Mouse (Mus musculus): ENCODE measurements around the gene Il16.

The Il16 gene

DNA sequence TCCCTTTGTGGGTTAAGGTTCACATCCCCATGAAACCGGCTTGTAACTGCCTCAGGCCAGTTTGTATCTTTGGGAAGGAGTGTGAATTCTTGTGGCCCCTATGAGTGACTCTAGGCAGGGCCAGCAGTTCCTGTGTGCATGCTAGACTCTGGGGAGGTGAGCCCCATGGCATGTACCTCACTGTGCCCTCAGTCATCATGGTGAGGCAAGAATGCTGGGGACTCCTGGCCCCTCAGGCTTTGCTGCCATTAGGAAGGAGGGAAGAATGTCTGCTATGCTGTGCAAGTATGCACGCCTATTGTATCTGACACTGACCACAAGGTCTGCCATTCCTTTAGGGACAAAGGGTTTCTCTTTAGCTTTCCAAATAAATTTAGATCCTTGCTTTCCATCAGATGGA, 104.4 kb downstream of the Il16 start:
- no peak for DNase-seq

DNA sequence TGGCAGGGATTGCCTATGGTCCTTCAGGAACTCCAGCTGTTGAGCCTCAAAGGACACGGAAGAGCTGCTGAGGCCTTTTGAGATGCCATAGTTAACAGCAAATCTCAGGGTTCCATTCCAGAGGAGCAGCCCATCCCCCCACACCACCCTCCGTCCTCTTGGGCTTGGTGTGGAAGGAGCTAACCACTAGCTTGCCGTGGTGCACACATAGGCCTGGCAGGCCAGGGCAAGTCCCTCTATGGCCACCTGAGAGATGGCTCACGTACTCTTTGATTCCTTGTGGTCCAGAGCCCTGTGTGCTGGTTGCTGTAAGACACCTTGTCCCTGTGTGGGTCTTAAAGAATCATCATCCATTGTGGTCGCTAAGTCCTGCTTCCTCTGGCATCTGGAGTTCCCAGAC, 104.9 kb downstream of the Il16 start:
- DNase-seq = no peak

DNA sequence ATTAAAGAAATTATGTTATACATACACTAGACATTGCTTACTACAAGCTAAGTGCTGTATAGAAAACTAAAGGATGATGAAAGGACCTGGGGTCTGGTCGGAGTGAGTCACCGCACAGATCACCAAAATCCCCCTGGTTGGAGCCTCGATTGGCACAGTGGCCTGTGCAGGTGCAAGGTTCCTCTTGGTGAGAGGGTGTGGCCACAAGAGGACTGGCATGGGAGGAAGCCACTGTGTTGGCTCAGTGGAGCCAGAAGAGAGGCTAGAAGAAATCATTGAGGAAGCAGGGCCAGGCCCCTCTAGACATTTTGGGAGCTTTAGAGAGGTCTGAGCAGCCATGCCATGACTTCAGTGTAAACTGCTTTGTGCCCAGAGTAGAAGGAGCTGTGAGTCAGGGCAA, 106.4 kb downstream of the Il16 start:
- DNase-seq = no peak

DNA sequence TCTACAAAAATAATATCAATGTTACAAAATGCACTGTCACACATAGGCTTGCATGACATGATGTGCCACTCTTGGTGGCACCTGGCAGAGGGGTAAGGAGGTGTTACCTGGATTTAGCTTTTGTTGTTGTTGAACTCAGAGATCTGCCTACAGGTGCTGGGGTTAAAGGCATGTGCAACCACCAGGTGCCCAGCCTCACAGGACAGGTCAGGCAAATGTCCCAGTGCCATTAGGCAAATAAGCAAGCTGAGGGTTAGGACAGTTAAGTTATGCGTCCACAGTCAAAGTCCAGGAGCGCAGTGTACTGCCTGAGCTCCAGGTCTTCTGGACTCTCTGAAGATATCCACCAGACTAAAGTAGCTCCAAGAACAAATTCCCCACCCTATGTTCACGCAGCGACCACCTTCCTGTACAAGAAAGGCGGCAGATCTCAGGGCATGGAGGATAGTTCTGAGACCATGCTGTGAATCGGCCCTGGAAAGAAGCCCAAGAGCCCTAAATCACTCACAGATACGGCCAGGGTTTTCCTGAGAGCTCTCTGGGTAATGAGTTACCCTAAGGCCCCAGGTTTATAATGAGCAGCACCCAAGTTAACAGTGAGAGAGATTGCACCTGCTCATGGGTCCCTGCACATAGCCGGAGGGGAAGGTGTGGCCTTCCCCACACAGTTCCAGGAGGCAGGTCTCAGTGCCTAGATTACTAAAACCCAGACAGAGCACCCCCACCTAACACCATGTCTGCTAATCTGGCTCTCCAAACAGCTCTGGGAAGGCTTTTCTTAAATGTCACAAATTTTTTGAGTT, 107.5 kb downstream of the Il16 start:
- no peak for DNase-seq

DNA sequence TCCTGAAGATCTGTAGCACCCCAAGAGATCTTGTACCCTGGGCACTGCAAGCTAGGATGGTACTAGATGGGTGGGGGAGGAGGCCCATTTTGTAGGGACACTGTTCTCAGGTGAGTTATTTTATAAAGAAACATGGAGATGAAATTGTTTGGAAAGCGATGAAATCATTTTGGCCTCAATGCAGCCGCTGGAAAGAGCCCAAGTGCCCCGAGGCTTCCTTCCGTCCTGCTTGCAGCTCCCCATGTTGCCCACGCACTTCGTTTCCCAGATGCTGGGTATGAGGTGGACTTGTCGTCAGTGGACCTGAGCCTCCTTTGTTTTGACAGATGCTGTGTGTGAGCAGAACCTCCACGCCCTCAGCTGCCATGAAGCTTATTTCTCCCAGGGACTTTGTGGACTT, 109.1 kb downstream of the Il16 start:
- DNase-seq = peak in 1 of 2 experiments; percentile 62

DNA sequence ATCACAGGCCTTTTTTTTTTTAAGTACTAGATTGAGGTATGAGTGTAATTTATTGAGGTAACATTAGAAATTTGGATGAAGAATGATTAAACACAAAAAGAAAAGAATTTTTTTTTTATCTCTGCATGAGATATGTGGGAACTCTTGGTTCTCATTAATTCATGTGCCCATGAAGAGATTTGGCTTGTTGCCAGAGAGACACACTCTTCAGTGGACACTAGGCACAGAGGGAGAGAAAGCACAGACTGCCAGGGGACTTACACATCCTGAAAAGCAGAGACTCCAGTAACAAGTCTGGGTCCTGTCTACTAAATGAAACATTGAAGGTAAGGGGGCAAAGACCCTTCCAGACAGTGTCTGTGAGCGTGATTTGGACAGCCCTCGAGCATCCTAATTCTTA, 109.8 kb downstream of the Il16 start:
- DNase-seq = peak; percentile 48 to 69

DNA sequence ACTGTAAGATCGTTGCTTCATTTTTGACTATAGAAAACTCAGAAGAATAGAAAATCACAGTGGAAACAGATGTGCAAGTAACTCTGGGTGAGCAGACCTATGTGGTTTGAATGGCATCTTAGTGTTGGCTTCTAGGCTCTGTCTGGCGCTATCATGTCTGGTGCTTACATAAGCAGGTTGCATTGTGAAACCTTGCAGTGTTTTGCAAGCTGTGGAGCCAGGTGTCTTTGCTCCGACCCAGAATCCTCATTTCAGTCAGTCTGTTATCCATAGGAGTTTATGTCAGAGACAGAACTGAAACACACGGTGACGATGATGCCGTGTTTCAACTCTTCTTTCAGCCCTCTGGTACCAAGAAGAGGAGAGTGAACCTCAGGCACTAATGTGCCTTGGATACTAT, 111.7 kb downstream of the Il16 start:
- no peak for DNase-seq

DNA sequence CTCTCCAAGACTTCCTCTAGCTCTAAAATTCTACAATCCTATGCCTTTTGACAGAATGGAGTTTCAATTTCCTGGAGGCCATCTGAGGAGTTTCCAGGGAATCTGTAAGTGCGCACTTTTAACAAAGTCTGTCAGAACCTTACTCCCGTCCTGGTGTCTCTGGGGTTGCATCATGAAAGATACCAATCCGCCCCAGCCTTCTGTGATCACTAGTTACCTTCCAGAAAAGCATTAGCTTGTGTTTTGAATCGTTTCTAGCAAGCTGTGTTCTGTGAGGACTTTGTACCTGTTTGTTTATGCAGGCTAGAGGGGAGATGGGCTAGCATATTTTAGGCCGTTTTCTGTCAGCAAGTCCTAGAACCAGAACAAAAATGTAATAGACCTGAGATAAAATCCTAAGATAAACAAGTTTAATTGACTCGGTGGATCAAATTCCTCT, 112.8 kb downstream of the Il16 start:
- no peak for DNase-seq

DNA sequence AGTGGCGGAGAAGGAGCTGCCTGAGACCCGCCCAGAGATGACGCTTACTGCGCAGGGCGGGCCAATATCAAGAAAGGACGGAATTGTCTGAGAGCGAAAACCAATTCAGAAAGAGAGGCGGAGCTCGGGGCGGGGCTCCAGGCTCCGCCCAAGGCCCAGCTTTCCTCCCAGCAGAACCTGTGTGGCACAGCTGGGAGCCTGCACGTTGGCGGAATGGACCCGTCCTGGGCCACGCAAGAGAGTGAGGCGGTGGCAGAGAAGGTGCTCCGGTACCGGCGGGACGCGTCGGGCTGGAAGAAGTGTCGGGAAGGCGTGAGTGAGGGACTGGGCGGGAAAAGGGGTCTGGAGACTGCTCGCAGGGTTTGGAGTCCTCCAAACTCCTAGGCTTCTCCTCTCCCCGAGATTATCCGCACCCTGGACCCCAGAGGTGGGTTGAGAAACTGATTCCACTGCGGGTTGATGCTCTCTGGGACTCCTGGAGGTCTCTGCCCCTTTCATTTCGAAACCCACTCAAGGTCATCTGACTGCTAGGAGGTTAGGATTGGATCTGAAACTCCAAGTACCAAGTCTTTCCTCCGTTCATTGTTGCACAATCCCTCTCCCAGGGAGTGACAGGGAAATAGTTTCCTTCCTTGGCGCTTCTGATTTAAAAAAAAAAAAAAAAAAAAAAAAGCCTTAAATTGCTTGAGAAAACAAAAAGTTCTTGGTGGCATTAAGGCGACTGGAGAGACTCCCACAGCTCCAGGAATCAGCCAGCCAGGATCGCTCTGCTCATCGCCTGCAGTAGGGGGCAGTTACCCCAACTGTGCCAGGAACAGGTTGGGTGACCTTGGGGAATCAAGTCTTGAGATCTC, 113.5 kb downstream of the Il16 start, which contains the start of gene Stard5:
TSS of gene Stard5 (plus strand) at position 132 of the 854 bp plus-strand sequence.
- peak; percentile 90 to 93 for DNase-seq

DNA sequence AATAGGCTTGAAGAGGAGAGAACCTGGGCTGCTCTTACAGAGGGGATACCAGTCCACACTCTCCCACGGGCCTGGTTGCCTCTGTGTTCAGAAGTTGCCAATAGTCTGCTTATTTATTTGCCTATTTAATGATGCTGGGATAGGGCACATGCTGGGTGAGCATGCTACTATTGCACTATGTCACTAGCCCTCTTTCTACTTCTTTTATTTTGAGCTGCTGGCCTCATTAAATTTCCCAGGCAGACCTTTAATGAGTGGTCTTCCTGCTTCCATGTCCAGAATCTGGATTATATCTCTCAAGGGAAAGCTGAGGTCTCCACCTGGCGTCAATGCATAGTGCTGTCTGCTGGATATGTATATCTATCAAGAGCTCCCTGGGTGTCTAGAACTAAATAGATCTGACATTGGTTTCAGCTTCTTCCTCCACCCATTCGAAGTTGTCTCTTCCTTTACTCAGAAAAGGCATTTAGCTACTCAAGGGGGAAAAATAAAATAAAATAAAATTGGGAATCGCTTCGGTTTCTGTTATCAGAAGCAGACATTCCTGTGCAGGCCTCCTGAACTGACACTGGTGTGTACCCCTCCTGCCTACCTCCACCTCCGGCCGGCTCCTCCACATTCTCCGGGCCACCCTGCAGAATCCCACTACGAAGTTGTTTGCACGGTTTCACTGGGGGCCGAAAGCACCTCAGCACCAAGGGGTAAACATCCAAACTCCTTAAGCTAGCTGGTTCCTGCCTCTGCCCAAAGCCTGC, 114.3 kb downstream of the Il16 start:
- no peak for DNase-seq

DNA sequence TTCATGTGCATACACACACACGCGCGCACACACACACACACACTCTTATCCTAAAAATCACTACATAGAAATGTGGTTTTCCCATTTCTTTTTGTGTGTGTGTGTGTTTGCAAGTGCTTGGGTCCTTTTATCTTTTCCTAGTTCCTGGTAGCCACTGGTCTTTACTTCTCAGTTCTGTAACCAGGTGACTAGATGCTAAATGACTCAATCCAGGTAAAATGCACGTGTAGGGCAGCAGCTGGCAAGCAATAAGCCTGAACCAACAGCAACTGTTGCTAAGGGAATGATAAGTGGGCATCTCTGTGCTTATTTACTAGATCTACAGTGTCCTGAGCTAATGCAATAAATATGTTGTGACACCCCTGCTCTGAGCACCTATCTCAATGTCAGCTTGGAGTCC, 118.2 kb downstream of the Il16 start:
- DNase-seq = no peak

DNA sequence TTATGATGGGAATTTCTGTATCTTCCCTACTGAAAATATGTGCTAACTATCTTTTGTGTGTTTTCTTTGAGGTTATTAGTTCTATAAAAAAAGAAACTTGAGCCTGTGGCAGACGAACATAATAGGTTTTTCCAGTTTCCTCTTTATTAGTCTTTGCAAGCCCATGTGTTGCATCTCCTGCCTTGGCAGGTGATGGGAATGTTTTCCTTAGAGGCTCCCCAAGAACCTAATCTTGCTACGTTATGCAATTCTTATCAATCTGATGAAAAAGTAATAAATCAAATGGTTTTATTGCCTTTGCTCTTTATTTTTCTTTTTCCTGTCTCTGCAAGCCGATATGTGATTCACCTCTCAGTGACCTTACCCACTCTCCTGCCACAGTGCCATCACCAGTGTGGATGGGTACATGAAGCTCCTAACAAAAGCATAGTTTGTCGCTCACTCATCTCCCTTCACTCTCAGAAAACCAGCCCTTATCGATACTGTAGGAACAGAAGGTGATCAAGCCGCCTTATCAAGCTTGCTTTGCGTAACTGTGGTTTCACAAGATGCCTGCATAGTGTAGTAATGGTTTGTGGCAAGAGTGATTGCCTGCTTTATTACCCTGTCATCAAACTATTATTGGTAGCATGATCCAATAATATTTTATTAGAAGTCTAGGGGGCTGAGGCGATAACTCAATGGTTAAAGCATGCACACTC, 118.8 kb downstream of the Il16 start:
- no peak for DNase-seq

DNA sequence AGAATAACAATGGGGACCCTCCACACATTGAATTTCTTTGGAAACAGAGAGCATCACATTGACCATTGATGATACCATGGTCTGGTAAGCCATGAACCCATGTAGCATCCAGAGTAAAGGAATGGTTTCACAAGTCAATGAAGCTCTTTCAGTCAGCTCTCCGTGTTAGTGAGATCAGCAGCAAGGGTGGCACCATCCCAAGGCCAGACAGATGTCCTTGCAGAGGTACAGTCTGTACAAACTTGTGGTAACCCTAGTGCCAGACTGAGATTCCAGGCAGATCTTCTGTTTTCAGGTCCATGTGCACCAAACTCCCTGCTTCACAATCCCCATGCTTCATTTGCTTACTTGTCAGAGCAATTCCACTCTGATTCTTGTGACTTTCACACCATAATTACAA, 121.5 kb downstream of the Il16 start:
- no peak for DNase-seq

DNA sequence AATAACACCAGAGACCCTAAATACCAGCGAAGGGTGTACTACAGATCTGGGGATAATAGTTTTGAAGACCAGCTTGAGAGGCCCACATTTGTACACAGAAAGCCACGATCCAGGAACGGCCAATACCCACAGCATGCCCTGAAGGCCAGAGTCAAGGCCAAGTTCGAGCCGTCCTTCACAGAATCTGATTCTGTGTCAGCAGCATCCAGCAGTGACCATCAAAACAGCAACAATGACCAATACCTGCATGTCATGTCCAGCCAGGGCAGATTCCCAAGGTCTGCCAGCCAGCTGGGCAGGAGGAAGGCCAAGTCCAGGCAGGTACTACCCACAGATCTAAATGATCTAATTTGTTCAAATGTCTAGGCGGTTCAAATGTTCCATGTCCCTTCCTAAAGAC, 122.9 kb downstream of the Il16 start:
- DNase-seq = no peak

DNA sequence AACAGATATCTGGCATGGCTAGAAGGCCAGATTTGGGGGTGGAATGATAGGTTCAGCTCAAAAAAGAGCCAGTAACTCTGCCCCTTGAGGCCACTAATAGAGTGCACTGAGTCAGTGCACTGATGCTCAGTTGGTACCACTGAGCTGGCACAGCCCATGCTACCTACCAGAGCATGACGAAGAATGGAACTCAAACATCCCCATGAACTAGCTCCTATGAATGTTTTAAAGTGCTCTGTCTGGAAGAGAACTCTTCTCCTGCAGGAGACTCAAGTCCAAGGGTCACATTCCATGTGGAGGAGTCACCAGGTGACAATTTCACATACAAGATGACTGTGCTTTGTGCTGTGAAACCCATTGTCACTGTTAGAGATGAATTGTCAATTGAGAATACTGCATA, 126.8 kb downstream of the Il16 start:
- DNase-seq = no peak

DNA sequence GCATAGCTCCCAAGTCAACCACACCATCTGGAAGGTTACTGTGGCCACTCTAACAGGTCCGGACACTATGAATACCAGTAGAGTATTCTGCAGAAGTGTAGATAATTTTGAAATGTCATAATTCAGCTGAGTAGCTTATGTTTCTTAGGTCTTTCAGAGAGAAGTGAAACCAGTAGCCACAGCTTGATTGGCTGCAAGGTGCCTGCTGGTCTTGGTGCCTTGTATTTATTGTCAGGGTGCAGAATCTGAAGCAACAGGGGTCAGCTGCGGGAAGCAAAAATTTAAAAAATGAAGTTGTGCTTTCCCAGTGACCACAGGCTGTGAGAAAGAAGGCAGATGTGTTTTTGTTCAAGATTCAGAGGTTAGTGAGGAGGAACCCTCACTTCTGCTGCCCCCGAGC, 129.3 kb downstream of the Il16 start:
- DNase-seq = no peak

DNA sequence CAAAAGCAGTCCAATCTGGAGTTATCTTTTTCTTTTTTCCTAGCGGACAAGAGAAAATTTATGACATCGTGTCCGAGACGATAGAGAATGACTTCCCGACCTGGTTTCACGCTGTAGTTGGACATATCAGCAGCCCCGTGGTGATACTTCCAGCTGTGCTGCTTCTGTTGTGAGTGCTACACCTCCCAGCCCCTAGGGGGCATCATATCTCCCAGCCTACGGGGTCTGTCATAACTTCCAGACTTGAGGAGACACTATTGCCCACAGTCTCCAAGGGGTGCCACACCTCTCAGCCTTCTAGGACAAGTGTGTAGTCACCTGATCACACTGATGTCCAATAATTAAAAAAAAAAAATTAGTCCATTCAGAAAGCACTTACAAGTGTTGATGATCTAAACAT, 129.7 kb downstream of the Il16 start:
- DNase-seq = no peak

DNA sequence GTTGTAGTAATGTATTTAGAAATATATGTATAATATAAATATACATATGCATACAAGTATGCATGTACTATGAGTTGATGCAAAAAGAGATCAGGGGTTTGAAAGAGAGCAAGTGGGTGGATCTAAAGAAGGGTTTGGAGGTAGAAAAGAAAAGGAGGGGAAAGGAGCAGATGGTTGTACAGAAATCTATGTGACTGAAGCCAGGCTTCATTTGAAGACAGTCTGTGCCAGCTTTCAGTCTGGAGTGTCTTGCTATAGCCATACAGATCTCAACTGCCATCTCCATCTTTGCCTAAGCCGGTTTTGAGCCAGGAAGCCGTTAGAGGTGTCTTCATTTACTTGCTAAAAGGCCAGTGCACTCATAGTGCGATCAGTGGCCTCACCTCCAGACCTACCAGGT, 130.3 kb downstream of the Il16 start:
- no peak for DNase-seq

DNA sequence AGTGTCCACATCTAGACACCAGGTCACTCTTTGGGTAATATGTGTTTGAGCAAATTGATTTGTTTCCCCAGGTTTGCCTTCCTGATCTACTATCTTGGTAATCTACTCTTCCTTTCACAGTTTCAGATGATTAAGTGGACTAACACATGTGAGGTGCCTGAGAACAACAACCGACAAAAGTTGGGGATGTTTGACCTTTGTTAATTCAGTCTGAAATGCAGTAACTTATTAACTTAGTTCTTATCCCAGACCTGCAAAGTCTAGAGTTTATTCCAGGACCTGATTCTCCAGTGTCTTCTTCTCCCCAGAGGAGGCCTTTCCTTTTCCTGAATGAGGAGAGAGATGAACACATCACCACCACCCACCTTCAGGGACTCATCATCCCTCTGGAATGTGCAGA, 133.6 kb downstream of the Il16 start:
- DNase-seq = no peak

DNA sequence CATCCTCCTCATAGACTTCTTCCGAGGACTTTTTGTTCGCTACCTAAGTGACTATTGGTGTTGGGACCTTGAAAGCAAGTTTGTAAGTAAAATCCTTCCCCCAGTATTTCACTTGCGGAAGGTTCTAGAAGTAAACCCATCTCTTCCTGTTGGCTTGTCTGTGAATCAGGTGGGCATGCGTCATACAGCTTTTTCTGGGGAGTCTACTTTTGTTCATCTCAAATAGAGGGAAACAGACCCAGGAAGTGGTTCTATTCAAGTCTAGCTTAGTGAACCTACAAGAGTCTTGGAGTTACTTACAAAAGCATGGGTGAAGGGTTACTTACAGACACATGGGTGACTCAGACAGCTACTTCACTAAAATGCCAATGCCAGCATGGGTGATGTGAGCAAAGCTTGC, 135.6 kb downstream of the Il16 start:
- no peak for DNase-seq

DNA sequence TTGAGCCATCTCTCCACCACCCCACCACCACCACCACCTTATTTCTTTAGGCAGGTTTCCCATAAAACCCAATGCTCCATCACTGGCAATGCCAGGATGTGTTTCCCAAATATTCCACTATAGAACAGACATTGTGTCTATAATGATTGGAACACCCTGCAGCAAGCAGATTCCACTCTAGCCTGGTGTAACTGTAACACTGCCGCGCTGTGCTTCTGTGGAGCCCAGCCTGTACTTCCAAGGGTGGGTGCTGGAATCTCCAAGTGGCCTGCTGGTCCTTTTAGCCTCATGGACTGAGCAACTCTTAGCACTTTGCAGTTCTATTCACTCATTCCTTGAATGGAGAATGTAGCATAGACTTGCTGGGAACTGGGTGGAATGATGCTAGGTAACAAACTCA, 138.7 kb downstream of the Il16 start:
- no peak for DNase-seq

DNA sequence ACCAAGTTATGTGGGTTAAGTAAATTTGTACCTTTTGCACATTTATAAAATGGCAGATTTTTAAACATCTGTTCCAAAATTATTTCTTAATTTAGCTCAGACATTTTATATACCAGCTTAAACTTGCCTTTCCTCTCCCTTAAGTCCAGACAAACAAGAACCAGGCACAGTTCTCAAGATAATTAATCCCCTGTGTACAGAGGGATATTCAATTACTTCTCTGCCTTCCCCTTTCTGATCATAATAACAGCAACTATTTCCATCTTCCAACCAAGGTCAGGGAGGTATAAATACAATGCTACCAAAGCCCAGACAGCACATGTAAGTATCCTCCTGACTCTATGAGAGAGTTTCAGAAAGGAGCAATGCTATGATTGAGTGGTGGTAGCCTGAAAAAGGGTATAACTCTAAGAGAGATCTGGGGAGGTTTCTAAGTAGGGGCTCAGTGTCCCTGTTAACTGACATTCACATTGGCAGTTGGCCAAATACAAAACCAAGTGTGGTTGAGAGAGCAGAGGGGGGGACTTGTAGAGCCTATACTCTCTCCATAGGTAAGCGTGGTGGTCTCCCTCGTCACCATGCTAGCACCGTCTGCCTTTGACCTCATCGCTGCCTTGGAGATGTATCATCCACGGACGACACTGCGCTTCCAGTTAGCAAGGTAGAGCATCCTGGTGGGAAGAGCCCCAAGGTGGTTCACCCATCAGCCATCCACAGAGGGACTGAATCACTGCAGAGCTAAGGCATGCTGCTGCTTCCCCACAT, 141.2 kb downstream of the Il16 start:
- no peak for DNase-seq
